Mouse (Mus musculus) heart, embryonic 14.5 days (tissue): Measurements from ENCODE around the gene Sult1a1. TPM values are rescaled to one million over a fixed set of nuclear protein-coding genes. Genes with fewer than 3 reads are reported as not detected.

ENCODE experiments used
- ATAC-seq: fragments of 200-750 bp; cut with Nextera tagmentation; 2 replicates; pipeline ENCODE4 v1.8.0; 2017; ENCODE audit warnings: low read depth, moderate TSS enrichment; ENCODE audit not compliant: insufficient number of reproducible peaks, insufficient read depth, low FRiP score
- H3K27ac ChIP-seq, 2 experiments: fragments of 200-500 bp in 1 of 2; fragments of 300-500 bp in 1 of 2; sonication (generic) in 1 of 2; replicated peaks in 1 of 2; 2 replicates each; pipeline ENCODE4 v1.5.1; 2012 to 2014; ENCODE audit warnings: low read depth in 2 of 2, low read length in 2 of 2, control low read depth in 1 of 2, mild to moderate bottlenecking in 1 of 2, mixed read lengths in 1 of 2; ENCODE audit not compliant: control insufficient read depth in 1 of 2, insufficient read depth in 1 of 2
- H3K27me3 ChIP-seq: fragments of 300-500 bp; sonication (generic); 2 replicates; pipeline ENCODE4 v1.6.1; 2014; ENCODE audit warnings: mild to moderate bottlenecking, low read length, control low read depth; ENCODE audit not compliant: control insufficient read depth, insufficient read depth
- H3K36me3 ChIP-seq: fragments of 300-500 bp; sonication (generic); 2 replicates; pipeline ENCODE4 v1.6.1; 2014; ENCODE audit warnings: mild to moderate bottlenecking, control low read depth, low read length, mixed read lengths; ENCODE audit not compliant: control insufficient read depth, insufficient read depth
- H3K4me1 ChIP-seq, 2 experiments: fragments of 200-500 bp in 1 of 2; fragments of 300-500 bp in 1 of 2; sonication (generic) in 1 of 2; 2 replicates each; pipeline ENCODE4 v1.6.1; 2012 to 2014; ENCODE audit warnings: low read length in 2 of 2, control low read depth in 1 of 2, mixed read lengths in 1 of 2; ENCODE audit not compliant: control insufficient read depth in 2 of 2, insufficient read depth in 2 of 2
- H3K4me2 ChIP-seq: fragments of 300-500 bp; sonication (generic); 2 replicates; pipeline ENCODE4 v1.6.1; 2014; ENCODE audit warnings: mild to moderate bottlenecking, low read length
- H3K4me3 ChIP-seq, 2 experiments: fragments of 200-500 bp in 1 of 2; fragments of 300-500 bp in 1 of 2; sonication (generic) in 1 of 2; 2 replicates each; pipeline ENCODE4 v1.5.1; 2012 to 2014; ENCODE audit warnings: low read length in 2 of 2, mild to moderate bottlenecking in 2 of 2, control low read depth in 1 of 2, low read depth in 1 of 2, moderate library complexity in 1 of 2; ENCODE audit not compliant: control insufficient read depth in 1 of 2, insufficient read depth in 1 of 2
- H3K9ac ChIP-seq: fragments of 300-500 bp; sonication (generic); 2 replicates; pipeline ENCODE4 v1.6.1; 2014; ENCODE audit warnings: mild to moderate bottlenecking, low read length
- H3K9me3 ChIP-seq: fragments of 300-500 bp; sonication (generic); 2 replicates; pipeline ENCODE4 v1.6.1; 2016; ENCODE audit warnings: low read length, control low read depth; ENCODE audit not compliant: control insufficient read depth
- WGBS: fragments of 180-500 bp; shearing (Covaris S2); extraction: QIAGEN DNeasy Blood & Tissue Kit; methylation state at CpG from one replicate; pipeline ENCODE4 v1.1.7; 2014; 5-methylcytosine and 5-hydroxymethylcytosine counted together
- polyA plus RNA-seq: library from polyadenylated mRNA; unstranded; fragments of >200 nt; fragmentation: Nextera tagmentation; extraction: Ambion mirVana; gene quantifications from 2 replicates; pipeline ENCODE4 v1.2.1, GENCODE M21; 2014

Sult1a1 gene
- 12.3 and 13.5 TPM in 2 replicates for polyA plus RNA-seq

GRCm38 (mm10) chr7:126676207-126676606 lies at the start of gene Sult1a1:
Sult1a1 (minus strand) TSS chr7:126676432.
- no peak within 1 kb of the TSS for H3K9ac ChIP-seq
- H3K9me3 ChIP-seq: no peaks in the 10 kb centered on the region
- peak within 1 kb of the TSS; percentile 1 for H3K4me2 ChIP-seq
- no peaks in the 10 kb centered on the region for H3K27me3 ChIP-seq
- H3K4me1 ChIP-seq: peaks cover 2 to 11% of the 10 kb centered on the region in 2 experiments; a peak in 3 of 4 replicates
- 37% methylated on average over 1 of the region's 1 CpGs for WGBS
- H3K36me3 ChIP-seq: peaks cover 29% of the 10 kb centered on the region
- no peak for ATAC-seq
- peak within 1 kb of the TSS; percentile 43 to 56 for H3K27ac ChIP-seq
- H3K4me3 ChIP-seq: no peak within 1 kb of the TSS

- Histone ChIP-seq H3K4me3 (no peak overlapping the region), H3K4me2 (no peak overlapping the region), H3K27ac (no peak overlapping the region), H3K9ac (no peak overlapping the region), H3K27me3 (no peaks in the 10 kb centered on the region), H3K9me3 (no peaks in the 10 kb centered on the region), H3K36me3 (no peaks in the 10 kb centered on the region), H3K4me1 (no peaks in the 10 kb centered on the region)
- no peak for ATAC-seq
- WGBS: 72% methylated on average over 5 of the region's 5 CpGs
These were observed 49.4 kb upstream of the Sult1a1 start for GRCm38 (mm10) chr7:126725667-126726066.

GRCm38 (mm10) chr7:126725077-126725476 lies 48.8 kb upstream of the Sult1a1 start:
- whole genome bisulfite sequencing: 54% methylated on average over 3 of the region's 3 CpGs
- H3K27me3 ChIP-seq: no peaks in the 10 kb centered on the region
- H3K9me3 ChIP-seq: no peaks in the 10 kb centered on the region
- H3K4me1 ChIP-seq: no peaks in the 10 kb centered on the region
- ATAC-seq: no peak
- no peak overlapping the region for H3K9ac ChIP-seq
- H3K4me3 ChIP-seq: no peak overlapping the region
- H3K4me2 ChIP-seq: no peak overlapping the region
- no peak overlapping the region for H3K27ac ChIP-seq
- H3K36me3 ChIP-seq: no peaks in the 10 kb centered on the region

GRCm38 (mm10) chr7:126721635-126722034 lies 45.4 kb upstream of the Sult1a1 start:
- H3K36me3 ChIP-seq: no peaks in the 10 kb centered on the region
- H3K9me3 ChIP-seq: 0 out of 2 replicates have a peak, but pooled peaks cover 3% of the 10 kb centered on the region
- H3K4me1 ChIP-seq: no peaks in the 10 kb centered on the region
- H3K27me3 ChIP-seq: no peaks in the 10 kb centered on the region
- no peak for ATAC-seq
- H3K27ac ChIP-seq: no peak overlapping the region
- H3K4me2 ChIP-seq: no peak overlapping the region
- WGBS: 90% methylated on average over 13 of the region's 13 CpGs
- H3K4me3 ChIP-seq: no peak overlapping the region
- H3K9ac ChIP-seq: no peak overlapping the region

- Histone ChIP-seq H3K27me3 (no peaks in the 10 kb centered on the region), H3K36me3 (no peaks in the 10 kb centered on the region), H3K4me3 (no peak overlapping the region), H3K4me1 (no peaks in the 10 kb centered on the region), H3K4me2 (no peak overlapping the region), H3K27ac (no peak overlapping the region), H3K9ac (no peak overlapping the region), H3K9me3 (0 out of 2 replicates have a peak, but pooled peaks cover 3% of the 10 kb centered on the region)
- ATAC-seq: no peak
- WGBS: 92% methylated on average over 5 of the region's 5 CpGs
These were observed 42.6 kb upstream of the Sult1a1 start for GRCm38 (mm10) chr7:126718787-126719337.

- WGBS: 91% methylated on average over 3 of the region's 3 CpGs
These were observed 41.3 kb upstream of the Sult1a1 start for GRCm38 (mm10) chr7:126717566-126717965.

GRCm38 (mm10) chr7:126715679-126716078 lies 39.4 kb upstream of the Sult1a1 start:
- Histone ChIP-seq H3K36me3 (no peaks in the 10 kb centered on the region), H3K4me2 (no peak overlapping the region), H3K4me3 (no peak overlapping the region), H3K27ac (no peak overlapping the region), H3K4me1 (no peaks in the 10 kb centered on the region), H3K9ac (no peak overlapping the region), H3K27me3 (no peaks in the 10 kb centered on the region), H3K9me3 (0 out of 2 replicates have a peak, but pooled peaks cover 3% of the 10 kb centered on the region)
- ATAC-seq: no peak
- 59% methylated on average over 4 of the region's 4 CpGs for WGBS

More at GRCm38 (mm10) chr7:126717566-126717965, 41.3 kb upstream of the Sult1a1 start:
- Histone ChIP-seq H3K9me3 (0 out of 2 replicates have a peak, but pooled peaks cover 3% of the 10 kb centered on the region), H3K9ac (no peak overlapping the region), H3K4me2 (no peak overlapping the region), H3K4me3 (no peak overlapping the region), H3K27ac (no peak overlapping the region), H3K36me3 (no peaks in the 10 kb centered on the region), H3K4me1 (no peaks in the 10 kb centered on the region), H3K27me3 (no peaks in the 10 kb centered on the region)
- no peak for ATAC-seq

GRCm38 (mm10) chr7:126711910-126712309 lies 35.7 kb upstream of the Sult1a1 start:
- H3K9ac ChIP-seq: no peak overlapping the region
- H3K4me2 ChIP-seq: no peak overlapping the region
- ATAC-seq: no peak
- H3K4me3 ChIP-seq: no peak overlapping the region
- no peaks in the 10 kb centered on the region for H3K27me3 ChIP-seq
- H3K27ac ChIP-seq: no peak overlapping the region
- WGBS: 69% methylated on average over 3 of the region's 3 CpGs
- no peaks in the 10 kb centered on the region for H3K4me1 ChIP-seq
- H3K36me3 ChIP-seq: no peaks in the 10 kb centered on the region
- peaks cover 5% of the 10 kb centered on the region; the same call in 1 of the 2 replicates for H3K9me3 ChIP-seq
